Mouse (Mus musculus) cerebellum, adult 8-10 months (tissue): Measurements from ENCODE around the gene Oser1.

Experiments
- DNase-seq: peaks from one replicate; pipeline ENCODE4 v3.0.0; 2022

Gene Oser1

GRCm38 (mm10) chr2:163356113-163356840 lies 68.2 kb downstream of the Oser1 start:
- no peak for DNase-seq
